Comparison of ENCODE assay signal across 15 mouse cellular contexts in genomic region chr7:35744771-35745170, GRCm38 (mm10). TPM values are rescaled to one million over a fixed set of nuclear protein-coding genes. Genes with fewer than 3 reads are reported as not detected.
DNase-seq lines count a peak whose midpoint lies in the region; TF ChIP-seq lines count a peak whose summit lies in the region.
"Had no signal": no experiment of that assay in that cellular context is flagged by ENCODE, and none has a peak within 500 bp of the region (broad histone marks: within the 10 kb centered on the region; RNA-seq: fewer than 3 reads in every experiment).

No protein-coding gene starts in this region.

- TF ChIP-seq CTCF in gastrocnemius, adult 2 months (IDR thresholded peaks at IDR 0.05) = no peak

- H3K27ac ChIP-seq in gastrocnemius, adult 2 months = peak overlapping the region; percentile 85
- no peak overlapping the region for H3K27ac ChIP-seq in forebrain, embryonic 10.5 days
- H3K27ac ChIP-seq: hindbrain, postnatal 0 days; kidney, embryonic 15.5 days; limb, embryonic 12.5 days had no signal

- peaks cover 12% of the 10 kb centered on the region for H3K4me1 ChIP-seq in forebrain, embryonic 10.5 days
- H3K4me1 ChIP-seq: limb, embryonic 12.5 days had no signal

- peaks cover 98% of the 10 kb centered on the region for H3K36me3 ChIP-seq in forebrain, embryonic 10.5 days (replicated peaks)

- H3K4me3 ChIP-seq in gastrocnemius, adult 2 months = no peak overlapping the region
- H3K4me3 ChIP-seq in forebrain, embryonic 10.5 days = no peak overlapping the region
- H3K4me3 ChIP-seq: kidney, embryonic 15.5 days; limb, embryonic 12.5 days had no signal

- H3K27me3 ChIP-seq in forebrain, embryonic 10.5 days (ENCODE audit: poor library complexity, severe bottlenecking) = peaks cover 48% of the 10 kb centered on the region
- H3K27me3 ChIP-seq: kidney, embryonic 15.5 days; limb, embryonic 12.5 days; Patski had no signal

- peaks cover 8% of the 10 kb centered on the region; the same call in 1 of the 2 replicates for H3K9me3 ChIP-seq in forebrain, embryonic 10.5 days
- H3K9me3 ChIP-seq: kidney, embryonic 15.5 days; limb, embryonic 12.5 days had no signal

- intact Hi-C loops in gastrocnemius, adult 2 months (cut with DNase I) = loop anchor here (5.0 kb wide), 1 partner anchor 197 kb away; no protein-coding TSS in a partner anchor
- intact Hi-C loops in left cerebral cortex, postnatal 36 days (cut with DNase I) = no loop called here
- intact Hi-C loops in heart, postnatal 36 days (cut with DNase I) = no loop called here

- DNase-seq in gastrocnemius, adult 2 months = no peak
- DNase-seq in gastrocnemius, postnatal 25 days = no peak
- peak; percentile 81 to 84 for DNase-seq in layer of hippocampus, adult 8-10 months (ENCODE audit: low spot score in 2 of 2)
- DNase-seq in left cerebral cortex, postnatal 36 days (ENCODE audit: low spot score in 2 of 2) = peak; percentile 73 to 80
- peak; percentile 77 for DNase-seq in right cerebral cortex, postnatal 25 days
- no peak for DNase-seq in forebrain, embryonic 10.5 days (ENCODE audit: extremely low spot score, low spot score)
- no peak for DNase-seq in kidney, postnatal 25 days
- no peak for DNase-seq in heart, postnatal 36 days
- DNase-seq: cerebellum, adult 18-20 months; heart, adult 11 months; thymus, postnatal 36 days had no signal

- WGBS in forebrain, embryonic 10.5 days = 95% methylated on average over 9 of the region's 9 CpGs

RNA-seq across cellular contexts. Expression of gene Dpy19l3, which starts 9.5 kb away (rescaled TPM):
- 1 to 10 TPM; 5.8 to 7.1 TPM for total RNA-seq in gastrocnemius, adult 2 months (2021)
- 1 to 10 TPM; 5.0 TPM for total RNA-seq in gastrocnemius, postnatal 25 days (2021)
- total RNA-seq in layer of hippocampus, adult 8-10 months (2022) = 10 to 100 TPM; 73.1 to 97.4 (median 87.4) TPM
- 10 to 100 TPM; 56.6 to 79.9 TPM for total RNA-seq in left cerebral cortex, postnatal 36 days (2021)
- polyA plus RNA-seq in forebrain, embryonic 10.5 days (2016; fragmentation: Nextera tagmentation; extraction: Ambion mirVana) = 30.5 and 31.5 TPM in 2 replicates
- total RNA-seq in heart, postnatal 36 days (2021) = 1 to 10 TPM; 3.5 to 3.7 TPM

RNA-seq across cellular contexts. Expression of gene Zfp507, which starts 58.0 kb away (rescaled TPM):
- 10 to 100 TPM; 17.9 to 18.5 TPM for total RNA-seq in gastrocnemius, adult 2 months (2021)
- 10 to 100 TPM; 13.8 to 15.4 TPM for total RNA-seq in gastrocnemius, postnatal 25 days (2021)
- total RNA-seq in layer of hippocampus, adult 8-10 months (2022) = 10 to 100 TPM; 30.6 to 35.0 (median 33.3) TPM
- total RNA-seq in left cerebral cortex, postnatal 36 days (2021) = 10 to 100 TPM; 29.4 to 33.2 TPM
- polyA plus RNA-seq in forebrain, embryonic 10.5 days (2016; fragmentation: Nextera tagmentation; extraction: Ambion mirVana) = 17.5 and 18.6 TPM in 2 replicates
- total RNA-seq in heart, postnatal 36 days (2021) = 10 to 100 TPM; 13.7 to 13.8 TPM

Comparison
In these comparisons a context has a peak if more than half of its experiments do, and no peak if none do; other contexts are left out.
1. DNase-seq: peak in layer of hippocampus, adult 8-10 months (2 of 2), left cerebral cortex, postnatal 36 days (2 of 2) and right cerebral cortex, postnatal 25 days (single experiment); none in gastrocnemius, adult 2 months (single experiment), gastrocnemius, postnatal 25 days (single experiment), forebrain, embryonic 10.5 days (single experiment), kidney, postnatal 25 days (0 of 2) and heart, postnatal 36 days (0 of 2).
2. RNA of gene Dpy19l3, which starts 9.5 kb away (total RNA-seq): 73.1 to 97.4 TPM in layer of hippocampus, adult 8-10 months and 56.6 to 79.9 TPM in left cerebral cortex, postnatal 36 days; 5.8 to 7.1 TPM in gastrocnemius, adult 2 months, 5.0 TPM in gastrocnemius, postnatal 25 days and 3.5 to 3.7 TPM in heart, postnatal 36 days; every median in the first group is over 4 times any median in the second.